Comparison of ENCODE assay signal across 28 mouse cellular contexts in the genomic region with DNA sequence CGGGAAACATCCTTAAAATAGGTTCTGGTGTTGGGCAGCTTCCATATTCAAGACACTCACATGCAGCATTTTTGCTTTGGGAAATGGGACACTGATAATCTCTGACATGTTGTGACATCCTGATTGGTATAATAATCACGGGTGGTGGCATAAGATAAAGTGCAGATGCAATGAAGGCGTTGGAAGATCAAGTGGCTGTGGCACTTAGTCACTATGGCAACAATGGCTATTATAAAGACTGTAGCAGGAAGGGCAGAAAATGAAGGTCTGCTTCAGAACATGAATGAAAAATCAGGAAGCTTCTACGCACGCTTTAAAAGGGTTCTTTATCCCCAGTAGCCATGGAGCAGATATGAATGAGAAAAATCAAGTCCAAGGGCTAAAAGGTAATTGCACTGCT.
A peak's percentile ranks its signal among the peaks of the same experiment; 100 is the strongest.
DNase-seq lines count a peak whose midpoint lies in the region; ATAC-seq and TF ChIP-seq lines count a peak whose summit lies in the region.
"Had no signal": no experiment of that assay in that cellular context is flagged by ENCODE, and none has a peak within 500 bp of the region (broad histone marks: within the 10 kb centered on the region; RNA-seq: fewer than 3 reads in every experiment).

No protein-coding gene starts in this region.

- no peaks in the 10 kb centered on the region for H3K27me3 ChIP-seq in heart, embryonic 15.5 days
- no peaks in the 10 kb centered on the region for H3K27me3 ChIP-seq in forebrain, postnatal 0 days (ENCODE audit: insufficient read depth, low read length)
- H3K27me3 ChIP-seq: hindbrain, embryonic 15.5 days; midbrain, embryonic 15.5 days; neural tube, embryonic 13.5 days; stomach, embryonic 15.5 days had no signal

- no peak overlapping the region for H3K4me3 ChIP-seq in heart, embryonic 15.5 days
- H3K4me3 ChIP-seq in forebrain, postnatal 0 days (ENCODE audit: low read depth, low read length) = no peak overlapping the region
- H3K4me3 ChIP-seq: hindbrain, embryonic 15.5 days; left cerebral cortex, adult 2 months; limb, embryonic 10.5 days; midbrain, embryonic 15.5 days; myocyte; neural tube, embryonic 13.5 days; stomach, embryonic 15.5 days had no signal

- no peak for TF ChIP-seq CTCF in brain, embryonic 14.5 days (IDR thresholded peaks at IDR 0.05; ENCODE audit: borderline replicate concordance, extremely low read depth, insufficient read depth, insufficient read length)
- TF ChIP-seq CTCF in forebrain, postnatal 0 days (IDR thresholded peaks at IDR 0.05; ENCODE audit: low read depth) = no peak

- H3K9me3 ChIP-seq in heart, embryonic 15.5 days (replicated peaks) = no peaks in the 10 kb centered on the region
- H3K9me3 ChIP-seq in forebrain, postnatal 0 days (ENCODE audit: low read length) = no peaks in the 10 kb centered on the region
- H3K9me3 ChIP-seq: hindbrain, embryonic 15.5 days; limb, embryonic 10.5 days; midbrain, embryonic 15.5 days; neural tube, embryonic 13.5 days; stomach, embryonic 15.5 days had no signal

- no peak overlapping the region for H3K9ac ChIP-seq in heart, embryonic 15.5 days
- H3K9ac ChIP-seq in forebrain, postnatal 0 days = no peak overlapping the region
- H3K9ac ChIP-seq: hindbrain, embryonic 15.5 days; midbrain, embryonic 15.5 days; neural tube, embryonic 13.5 days; stomach, embryonic 15.5 days had no signal

- DNase-seq in heart, adult 11 months = no peak
- DNase-seq in MN1 (ENCODE audit: low spot score) = peak; percentile 65
- DNase-seq in brain, embryonic 14.5 days (ENCODE audit: low read depth) = peak; percentile 65
- peak; percentile 1 for DNase-seq in forebrain, postnatal 0 days
- no peak for DNase-seq in gastrocnemius, adult 18-20 months (ENCODE audit: low spot score)
- DNase-seq in left cerebral cortex, postnatal 10 days (ENCODE audit: extremely low spot score in 1 of 2, low spot score in 2 of 2) = no peak
- DNase-seq: adrenal gland, adult 8-10 months; cerebellum, adult 2 months; cerebellum, postnatal 25 days; embryo, embryonic 11 days; gastrocnemius, postnatal 36 days; heart, postnatal 36 days; kidney, adult 2 months; liver; right cerebral cortex, adult 18-20 months; thymus, postnatal 25 days had no signal

- TF ChIP-seq POLR2A in brain, embryonic 14.5 days (IDR thresholded peaks at IDR 0.05; ENCODE audit: borderline replicate concordance, extremely low read depth, insufficient read depth, insufficient read length, poor library complexity, severe bottlenecking) = no peak

- 30% methylated on average over 5 of the region's 5 CpGs for WGBS in heart, embryonic 15.5 days
- WGBS in forebrain, postnatal 0 days = 8% methylated on average over 5 of the region's 5 CpGs

- no peaks in the 10 kb centered on the region for H3K36me3 ChIP-seq in heart, embryonic 15.5 days
- no peaks in the 10 kb centered on the region for H3K36me3 ChIP-seq in forebrain, postnatal 0 days (ENCODE audit: insufficient read depth)
- H3K36me3 ChIP-seq: hindbrain, embryonic 15.5 days; limb, embryonic 10.5 days; midbrain, embryonic 15.5 days; neural tube, embryonic 13.5 days; stomach, embryonic 15.5 days had no signal

- no peak overlapping the region for H3K4me2 ChIP-seq in heart, embryonic 15.5 days
- no peak overlapping the region for H3K4me2 ChIP-seq in forebrain, postnatal 0 days (ENCODE audit: low read depth)
- H3K4me2 ChIP-seq: hindbrain, embryonic 15.5 days; midbrain, embryonic 15.5 days; neural tube, embryonic 13.5 days; stomach, embryonic 15.5 days had no signal

- ATAC-seq in heart, embryonic 15.5 days (replicated peaks; ENCODE audit: insufficient number of reproducible peaks, insufficient read depth, low FRiP score, low read depth) = 0 out of 2 replicates have a peak, but pooled peaks have one; percentile 31
- ATAC-seq in forebrain, postnatal 0 days = peak; percentile 40; the same call in 1 of the 2 replicates
- ATAC-seq: activated CD4-positive, CD25-positive, alpha-beta regulatory T cell, adult 4 months; lung, postnatal 0 days; midbrain, embryonic 15.5 days had no signal

- no peak overlapping the region for H3K27ac ChIP-seq in heart, embryonic 15.5 days
- no peak overlapping the region for H3K27ac ChIP-seq in forebrain, postnatal 0 days (ENCODE audit: low read depth, low read length)
- H3K27ac ChIP-seq: hindbrain, embryonic 15.5 days; kidney, postnatal 0 days; left cerebral cortex, adult 2 months; limb, embryonic 10.5 days; macrophage; midbrain, embryonic 15.5 days; neural tube, embryonic 13.5 days; stomach, embryonic 15.5 days had no signal

- intact Hi-C loops in left cerebral cortex, postnatal 10 days (cut with DNase I) = no loop called here

- H3K4me1 ChIP-seq in heart, embryonic 15.5 days (replicated peaks) = no peaks in the 10 kb centered on the region
- no peaks in the 10 kb centered on the region for H3K4me1 ChIP-seq in forebrain, postnatal 0 days (ENCODE audit: insufficient read depth)
- H3K4me1 ChIP-seq: hindbrain, embryonic 15.5 days; midbrain, embryonic 15.5 days; neural tube, embryonic 13.5 days; stomach, embryonic 15.5 days had no signal

Comparison
In these comparisons a context has a peak if more than half of its experiments do, and no peak if none do; other contexts are left out.
1. DNase-seq: peak in MN1 (single experiment), brain, embryonic 14.5 days (single experiment) and forebrain, postnatal 0 days (single experiment); none in heart, adult 11 months (single experiment), gastrocnemius, adult 18-20 months (single experiment) and left cerebral cortex, postnatal 10 days (0 of 2).